Mouse (Mus musculus) embryonic stem cell, embryonic (primary cell): ENCODE results near the gene Usp54.
"Not testable (repeated sequence)": the region's sequence is repeated elsewhere in the genome, so short reads cannot be mapped to it uniquely, and the experiment has no call there.

Source experiments
- CTCF ChIA-PET, 4 experiments: fragments of 300-600 bp in 2 of 4; fragments of 350-600 bp in 2 of 4; sonication (Branson Sonifier 250); formaldehyde crosslinking; loops; one replicate each; lab custom pipeline; 2022; ENCODE audit warnings: inconsistent platforms in 2 of 4; lab: Charles Lee
- POLR2A ChIA-PET, 4 experiments: fragments of 300-600 bp in 2 of 4; fragments of 350-600 bp in 2 of 4; sonication (Branson Sonifier 250); formaldehyde crosslinking; loops; one replicate each; lab custom pipeline; 2022; ENCODE audit warnings: antibody characterized with exemption in 4 of 4, inconsistent platforms in 1 of 4; lab: Charles Lee

Usp54 gene

DNA sequence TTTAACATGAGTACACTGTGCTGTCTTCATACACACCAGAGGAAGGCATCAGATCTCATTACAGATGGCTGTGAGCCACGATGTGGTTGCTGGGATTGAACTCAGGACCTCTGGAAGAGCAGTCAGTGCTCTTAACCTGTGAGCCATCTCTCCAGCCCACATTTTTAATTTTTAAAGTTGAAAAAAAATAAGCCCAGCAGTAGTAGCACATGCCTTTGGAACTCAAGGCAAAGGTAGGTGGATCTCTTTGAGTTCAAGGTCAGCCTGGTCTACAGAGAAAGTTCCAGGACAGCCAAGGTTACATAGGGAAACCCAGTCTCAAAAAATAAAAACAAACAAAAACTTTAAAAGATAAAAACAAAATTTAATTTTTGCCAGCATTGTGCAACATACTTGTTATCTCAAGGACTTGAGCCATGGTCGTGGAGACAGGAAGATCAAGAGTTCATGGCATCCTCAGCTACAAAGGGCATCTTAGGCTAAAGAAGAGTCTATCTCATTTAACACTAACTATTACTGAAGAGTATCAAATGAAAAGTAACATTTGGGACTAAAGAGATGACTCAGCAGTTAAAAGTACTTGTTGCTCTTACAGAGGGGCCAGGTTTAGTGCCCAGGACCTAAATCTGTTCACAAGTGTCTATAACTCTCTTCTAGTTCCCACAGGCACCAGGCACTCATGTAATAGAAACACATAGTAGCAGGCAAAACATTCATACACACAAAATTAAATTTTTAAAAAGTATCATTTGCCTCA is 2.9 kb downstream of the Usp54 start:
- POLR2A ChIA-PET = interaction anchor here in 1 of 4 experiments (1.2 to 4.2 kb wide), 5 partner anchors 11 to 212 kb away, joined by 3 to 44 read pairs (median 15); partner anchors contain the start of genes Myoz1, Ppp3cb and Sec24c
- CTCF ChIA-PET = no interaction called here

DNA sequence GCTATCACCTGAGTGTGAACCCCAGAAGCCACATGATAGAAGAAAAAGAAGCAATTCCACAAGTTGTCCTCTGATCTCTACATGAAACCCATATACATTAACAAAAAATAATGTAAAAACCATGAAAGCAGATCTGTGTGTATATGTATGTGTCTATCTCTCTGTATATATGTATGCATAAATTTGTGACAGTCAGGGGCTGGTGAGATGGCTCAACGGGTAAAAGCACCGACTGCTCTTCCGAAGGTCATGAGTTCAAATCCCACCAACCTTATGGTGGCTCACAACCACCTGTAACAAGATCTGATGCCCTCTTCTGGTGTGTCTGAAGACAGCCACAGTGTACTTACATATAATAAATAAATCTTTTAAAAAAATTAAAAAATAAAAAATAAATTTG is 3.9 kb downstream of the Usp54 start:
- CTCF ChIA-PET = not testable (repeated sequence)
- POLR2A ChIA-PET = interaction anchor here in 1 of 4 experiments (1.7 to 4.2 kb wide), 2 partner anchors 12 to 18 kb away, joined by 7 to 15 read pairs; no protein-coding TSS in a partner anchor

DNA sequence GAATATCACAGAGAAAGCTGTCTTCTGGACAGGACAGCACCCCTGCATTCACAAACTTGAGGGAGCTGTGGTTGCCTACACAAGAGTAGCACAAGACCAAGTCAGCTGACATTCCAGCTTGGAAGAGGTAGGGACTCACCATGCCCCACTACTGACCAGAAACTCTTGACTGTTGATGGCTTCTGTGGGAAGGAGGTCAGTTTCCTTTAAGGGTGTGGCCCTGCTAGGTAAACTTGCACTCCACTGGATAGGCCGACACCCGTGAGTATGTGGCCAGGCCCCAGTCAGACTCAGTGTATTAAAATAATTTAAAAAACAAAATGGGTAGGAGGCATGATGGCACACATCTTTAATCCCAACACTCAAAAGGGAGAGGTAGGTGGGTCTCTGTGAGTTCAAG is 5.3 kb downstream of the Usp54 start:
- CTCF ChIA-PET = interaction anchor here in 2 of 4 experiments (1.1 kb wide), 2 partner anchors 59 kb away, joined by 3 to 5 read pairs; no protein-coding TSS in a partner anchor
- POLR2A ChIA-PET = interaction anchor here in 2 of 4 experiments (0.6 to 2.0 kb wide), 9 partner anchors 9 to 241 kb away, joined by 3 to 10 read pairs (median 4); partner anchors contain the start of genes Anxa7 (in 1 of the 2) and Sec24c (in 1 of the 2)

DNA sequence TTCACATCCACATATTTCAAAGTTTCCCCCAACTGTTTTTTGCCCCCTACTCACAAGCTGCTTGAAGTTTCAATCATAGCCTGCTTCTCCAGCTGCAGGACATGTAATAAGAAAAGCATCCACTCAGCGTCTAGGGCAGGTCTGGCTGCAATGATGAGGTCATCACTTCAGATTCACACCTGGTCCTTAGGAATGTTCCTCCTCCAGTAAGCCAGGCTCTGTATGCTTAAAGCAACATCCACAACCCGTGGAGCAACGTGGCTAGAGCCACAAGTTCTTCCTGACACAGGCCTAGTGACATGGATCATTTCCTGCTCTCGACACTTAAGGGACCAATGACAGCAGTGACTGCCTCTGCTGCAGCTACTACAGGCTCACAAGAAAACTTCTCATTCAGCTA is 9.6 kb downstream of the Usp54 start:
- ChIA-PET POLR2A (interaction anchor here in 3 of 4 experiments (0.6 to 4.3 kb wide), 8 partner anchors 9 to 85 kb away, joined by 3 to 24 read pairs (median 3); partner anchors contain the start of genes Usp54 (in 3 of the 3), Ppp3cb (in 1 of the 3) and Sec24c (in 1 of the 3)), CTCF (interaction anchor here in 1 of 4 experiments (0.6 kb wide), 1 partner anchor 106 kb away, joined by 5 read pairs; no protein-coding TSS in a partner anchor)

DNA sequence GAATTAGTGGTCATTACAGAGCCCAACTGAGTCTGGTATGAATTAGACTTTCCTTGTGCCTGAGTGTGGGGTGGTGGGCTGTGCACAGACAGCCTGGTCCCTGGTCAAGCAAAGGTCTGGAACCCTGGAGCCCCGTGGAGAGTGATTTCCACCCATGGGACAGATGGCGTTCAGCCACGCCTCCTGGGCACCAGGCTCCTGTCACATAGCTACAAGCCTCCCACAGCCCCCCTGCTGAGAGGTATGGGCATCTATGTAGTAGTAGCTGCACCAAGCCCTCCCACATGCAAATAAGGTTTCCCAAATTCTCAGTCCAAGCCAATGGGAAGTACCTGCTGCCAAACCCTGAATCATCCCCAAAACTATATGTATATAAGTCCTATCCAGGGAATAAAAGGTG is 13.9 kb downstream of the Usp54 start:
- CTCF ChIA-PET = no interaction called here
- POLR2A ChIA-PET = interaction anchor here in 2 of 4 experiments (0.8 to 5.6 kb wide), 8 partner anchors 8 to 302 kb away, joined by 3 to 21 read pairs (median 4); partner anchors contain the start of genes Usp54 (in 2 of the 2) and Vcl (in 1 of the 2)

DNA sequence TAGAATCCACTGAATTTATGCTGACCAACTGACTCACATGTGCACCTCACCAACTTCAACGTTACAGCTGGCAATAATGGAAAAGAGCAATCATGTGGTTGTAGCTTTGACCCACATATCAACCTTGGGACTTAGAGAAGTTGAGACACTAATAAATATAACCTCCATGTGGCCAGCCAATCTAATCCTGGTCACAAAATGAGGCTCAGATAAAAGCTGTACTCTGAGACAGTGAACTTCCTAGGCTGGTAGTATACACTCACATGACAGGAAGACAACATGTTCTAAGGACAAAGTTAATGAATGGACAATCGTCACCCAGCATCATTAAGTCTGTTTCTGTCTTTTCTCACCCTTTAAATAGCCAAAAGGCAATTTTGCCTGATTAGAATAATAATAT is 14.4 kb downstream of the Usp54 start:
- ChIA-PET CTCF (no interaction called here), POLR2A (interaction anchor here in 2 of 4 experiments (0.8 to 5.6 kb wide), 7 partner anchors 9 to 303 kb away, joined by 3 to 21 read pairs (median 4); partner anchors contain the start of genes Usp54 (in 2 of the 2) and Vcl (in 1 of the 2))

DNA sequence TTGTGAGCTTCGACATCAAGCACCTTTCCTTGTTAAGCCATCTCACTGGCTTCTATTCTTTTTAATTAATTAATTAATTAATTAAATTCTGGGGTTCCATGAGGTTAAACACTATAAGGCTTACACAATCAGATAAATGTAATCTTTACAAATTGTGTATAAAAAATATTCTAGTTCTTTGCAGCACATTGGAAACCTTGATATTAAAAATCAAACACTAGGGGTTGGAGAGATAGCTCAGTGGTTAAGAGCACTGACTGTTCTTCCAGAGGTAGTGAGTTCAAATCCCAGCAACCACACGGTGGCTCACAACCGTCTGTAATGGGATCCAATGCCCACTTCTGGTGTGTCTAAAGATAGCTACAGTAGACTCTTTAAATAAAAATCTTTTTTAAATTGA is 18.0 kb downstream of the Usp54 start:
- ChIA-PET POLR2A (interaction anchor here in 2 of 4 experiments (0.7 to 5.6 kb wide), 2 partner anchors 17 to 30 kb away, joined by 4 to 21 read pairs; partner anchors contain the start of gene Usp54 (in 1 of the 2)), CTCF (interaction anchor here in 2 of 4 experiments (0.6 to 0.9 kb wide), 2 partner anchors 13 to 46 kb away, joined by 3 to 6 read pairs; no protein-coding TSS in a partner anchor)

DNA sequence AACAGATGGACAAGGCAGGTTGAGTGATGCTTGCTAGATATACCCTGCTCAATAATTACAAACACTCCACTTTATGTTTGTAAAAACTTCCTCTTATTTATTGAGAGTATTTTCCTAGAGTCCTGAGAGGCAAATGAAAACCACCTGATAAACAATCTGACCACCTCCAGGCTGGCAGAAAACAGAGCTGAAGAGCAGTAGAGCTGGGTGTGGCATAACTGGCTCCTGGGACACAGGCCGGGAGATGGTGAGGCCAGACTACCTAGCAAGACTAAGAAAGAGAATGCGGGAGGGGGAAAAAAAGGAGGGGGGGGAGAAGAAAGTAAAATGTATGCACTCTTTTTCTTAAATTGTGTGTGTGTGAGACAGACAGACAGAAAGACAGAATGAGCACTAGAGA is 18.5 kb downstream of the Usp54 start:
- POLR2A ChIA-PET = interaction anchor here in 2 of 4 experiments (0.5 to 5.6 kb wide), 3 partner anchors 17 to 175 kb away, joined by 3 to 21 read pairs (median 3); partner anchors contain the start of gene Usp54 (in 1 of the 2)

DNA sequence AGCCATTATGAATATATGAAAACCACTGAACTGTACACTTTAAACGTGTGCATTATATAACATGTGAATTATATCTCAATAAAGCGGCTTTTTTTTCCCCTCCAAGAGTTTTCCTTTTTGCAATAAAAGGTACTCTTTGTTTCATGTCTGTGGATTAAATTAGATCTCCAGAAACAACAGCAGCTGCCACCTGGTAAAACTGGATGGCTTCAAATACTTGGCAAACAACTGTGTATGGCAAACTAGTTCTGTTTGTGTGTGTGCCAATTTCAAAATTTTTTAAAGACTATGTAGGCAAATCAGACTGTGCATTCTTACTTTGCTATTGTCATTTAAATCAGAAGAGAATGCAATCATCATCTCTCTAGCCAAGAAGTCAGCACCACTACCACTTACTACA is 19.0 kb downstream of the Usp54 start:
- ChIA-PET POLR2A (interaction anchor here in 2 of 4 experiments (0.5 to 5.6 kb wide), 3 partner anchors 18 to 175 kb away, joined by 3 to 21 read pairs (median 3); partner anchors contain the start of gene Usp54 (in 1 of the 2)), CTCF (interaction anchor here in 2 of 4 experiments (0.7 to 0.9 kb wide), 2 partner anchors 31 to 45 kb away, joined by 3 to 5 read pairs; no protein-coding TSS in a partner anchor)

More for the DNA sequence above, 18.5 kb downstream of the Usp54 start:
- CTCF ChIA-PET = interaction anchor here in 2 of 4 experiments (0.7 to 0.9 kb wide), 2 partner anchors 31 to 46 kb away, joined by 3 to 5 read pairs; no protein-coding TSS in a partner anchor

DNA sequence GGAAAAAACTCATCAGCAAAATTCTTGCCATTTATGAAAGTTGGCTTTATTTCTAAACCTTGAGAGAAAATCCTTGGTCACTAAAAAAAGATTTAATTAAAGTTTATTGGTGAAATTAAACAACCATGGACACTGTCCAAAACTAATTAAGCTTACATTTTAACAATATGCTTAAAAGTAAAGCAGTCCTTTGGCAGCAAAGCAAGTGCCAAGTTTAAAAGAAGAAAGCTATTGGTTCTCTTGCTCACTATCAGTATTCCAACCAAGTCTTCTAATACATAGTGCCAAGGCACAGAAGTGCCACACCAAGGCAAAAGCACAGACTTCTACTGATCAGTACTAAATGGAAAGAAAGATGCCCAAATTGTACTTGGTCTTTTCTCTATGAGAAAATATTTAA is 21.7 kb downstream of the Usp54 start:
- CTCF ChIA-PET = interaction anchor here in 1 of 4 experiments (0.6 kb wide), 1 partner anchor 336 kb away, joined by 3 read pairs; no protein-coding TSS in a partner anchor
- POLR2A ChIA-PET = interaction anchor here in 1 of 4 experiments (0.6 to 2.3 kb wide), 7 partner anchors 8 to 41 kb away, joined by 3 to 14 read pairs (median 4); partner anchors contain the start of genes Myoz1 and Usp54

DNA sequence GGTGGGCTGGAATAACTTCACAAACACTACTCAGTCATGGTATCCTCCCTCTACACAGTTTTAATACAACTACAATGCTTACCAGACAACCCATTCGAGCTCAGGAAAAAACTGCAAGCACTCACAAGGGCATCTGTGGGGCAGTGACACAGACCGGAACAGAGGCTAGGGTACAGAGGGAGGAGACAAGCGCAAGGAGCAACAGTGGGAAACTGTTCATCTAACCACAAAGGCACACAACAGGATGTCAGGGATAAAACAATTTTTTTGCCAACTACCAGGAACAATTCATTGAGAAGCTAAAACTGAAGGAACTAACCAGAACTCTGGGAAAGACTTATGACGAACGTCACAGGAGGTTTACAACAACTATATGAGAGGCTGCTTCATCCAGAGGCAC is 22.7 kb downstream of the Usp54 start:
- ChIA-PET POLR2A (interaction anchor here in 1 of 4 experiments (0.9 to 2.3 kb wide), 9 partner anchors 9 to 42 kb away, joined by 3 to 14 read pairs (median 4); partner anchors contain the start of genes Myoz1 and Usp54), CTCF (no interaction called here)

DNA sequence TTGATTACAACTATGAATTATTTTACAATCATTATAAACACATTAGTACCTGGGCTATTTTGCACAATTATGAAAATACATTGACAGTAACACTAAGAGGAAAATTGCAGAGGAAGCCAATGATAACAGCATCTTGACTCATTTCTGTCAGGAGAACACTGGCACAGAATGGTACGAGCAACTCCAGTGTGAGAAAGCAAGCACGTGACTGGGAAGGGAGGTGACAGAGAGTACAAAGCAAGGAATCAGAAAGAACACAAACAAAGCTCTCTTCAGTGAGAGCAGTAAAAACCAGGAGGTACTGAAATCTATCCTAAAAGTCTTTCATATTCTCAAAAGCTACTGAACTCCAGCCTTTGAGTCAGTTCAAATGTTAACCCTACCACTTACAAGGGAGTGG is 24.4 kb downstream of the Usp54 start:
- POLR2A ChIA-PET = interaction anchor here in 2 of 4 experiments (0.7 to 1.7 kb wide), 5 partner anchors 9 to 25 kb away, joined by 3 to 7 read pairs (median 4); partner anchors contain the start of gene Usp54 (in 2 of the 2)
- CTCF ChIA-PET = no interaction called here

DNA sequence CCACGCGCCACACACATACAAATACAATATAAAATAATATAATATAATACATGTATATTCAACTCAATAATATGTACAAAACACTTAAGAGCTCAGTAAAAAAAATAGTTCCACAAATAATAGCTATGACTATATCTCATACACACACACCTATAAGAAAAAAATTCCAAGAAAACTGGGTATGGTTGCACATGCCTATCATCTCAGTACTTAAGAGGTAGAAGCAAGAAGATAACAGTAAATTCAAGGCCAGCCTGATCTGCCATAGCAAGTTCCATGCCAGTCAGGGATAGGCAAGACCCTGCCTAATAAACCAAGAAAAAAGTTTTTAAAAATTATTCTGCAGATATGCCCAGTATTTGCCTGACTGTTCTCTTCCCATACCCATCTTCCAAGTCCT is 25.8 kb downstream of the Usp54 start:
- POLR2A ChIA-PET = interaction anchor here in 1 of 4 experiments (1.0 to 2.2 kb wide), 3 partner anchors 11 to 76 kb away, joined by 3 to 7 read pairs (median 3); no protein-coding TSS in a partner anchor
- CTCF ChIA-PET = interaction anchor here in 1 of 4 experiments (1.0 kb wide), 1 partner anchor 46 kb away, joined by 3 read pairs; no protein-coding TSS in a partner anchor

DNA sequence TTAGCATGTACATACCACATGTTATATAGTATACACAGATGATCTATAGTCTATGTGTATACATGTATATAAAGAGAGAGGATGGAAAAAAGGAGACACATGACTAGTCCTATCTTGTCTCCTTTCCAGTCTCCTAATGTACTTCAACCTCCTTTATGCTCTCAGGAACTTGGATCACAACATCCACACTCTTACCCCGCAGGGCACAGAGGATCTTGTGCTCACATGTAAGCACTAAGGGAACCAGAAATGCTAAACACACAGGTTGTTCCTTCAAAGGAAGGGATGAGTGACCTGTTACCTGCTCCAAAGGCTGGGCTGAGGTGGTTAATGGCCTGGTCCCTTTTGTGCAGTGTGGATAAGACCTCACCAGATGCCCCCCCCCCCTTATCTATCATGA is 28.0 kb downstream of the Usp54 start:
- ChIA-PET CTCF (interaction anchor here in 1 of 4 experiments (0.7 kb wide), 1 partner anchor 64 kb away, joined by 4 read pairs; no protein-coding TSS in a partner anchor), POLR2A (interaction anchor here in 2 of 4 experiments (0.6 to 1.2 kb wide), 4 partner anchors 28 to 701 kb away, joined by 3 to 6 read pairs (median 4); partner anchors contain the start of genes Sec24c (in 1 of the 2) and Usp54 (in 1 of the 2))

DNA sequence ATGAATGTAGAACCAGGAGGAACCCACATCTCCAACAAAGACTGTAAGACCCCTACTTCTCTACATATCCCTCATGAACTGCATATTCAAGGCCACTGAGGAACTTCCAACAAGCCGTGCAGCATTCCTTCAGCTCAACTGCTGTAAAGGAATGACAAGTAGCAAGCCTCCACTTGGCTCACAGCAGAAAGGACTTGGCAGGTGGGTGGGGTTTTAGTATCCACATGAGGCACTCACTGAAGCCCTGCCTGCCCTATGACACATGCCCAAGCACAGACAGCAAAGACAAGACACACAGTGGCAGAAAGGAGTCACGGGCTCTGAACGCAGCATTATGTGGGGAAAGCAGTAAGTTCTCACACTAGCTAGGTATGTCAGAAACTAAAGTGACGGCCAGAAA is 30.7 kb downstream of the Usp54 start:
- POLR2A ChIA-PET = interaction anchor here in 2 of 4 experiments (0.6 to 2.8 kb wide), 7 partner anchors 31 to 131 kb away, joined by 3 to 9 read pairs (median 4); partner anchors contain the start of genes Anxa7 (in 1 of the 2), Sec24c (in 1 of the 2) and Usp54 (in 1 of the 2)
- CTCF ChIA-PET = interaction anchor here in 2 of 4 experiments (0.6 to 0.8 kb wide), 2 partner anchors 13 to 18 kb away, joined by 3 to 6 read pairs; no protein-coding TSS in a partner anchor

DNA sequence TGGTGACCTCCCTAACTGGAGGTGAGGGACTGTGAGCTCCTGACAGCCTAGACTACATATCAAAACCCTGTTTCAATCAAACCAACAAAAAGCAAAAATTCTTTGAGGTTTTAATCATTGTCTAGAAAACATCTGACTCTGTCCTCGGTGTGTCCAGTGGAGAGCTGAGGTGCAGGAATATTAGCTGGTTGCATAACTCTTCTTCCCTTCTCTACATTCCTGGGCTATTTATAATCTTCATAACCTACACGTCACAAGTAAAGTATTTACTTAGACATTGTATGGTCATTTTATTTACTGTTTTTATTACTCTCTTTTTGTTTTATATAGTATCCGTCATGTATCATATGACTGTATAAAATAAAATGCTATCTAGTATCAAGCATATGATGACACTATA is 31.3 kb downstream of the Usp54 start:
- POLR2A ChIA-PET = interaction anchor here in 3 of 4 experiments (0.7 to 2.8 kb wide), 5 partner anchors 31 to 130 kb away, joined by 3 to 9 read pairs (median 4); partner anchors contain the start of genes Anxa7 (in 1 of the 3), Sec24c (in 1 of the 3) and Usp54 (in 1 of the 3)
- CTCF ChIA-PET = interaction anchor here in 1 of 4 experiments (0.8 kb wide), 1 partner anchor 18 kb away, joined by 3 read pairs; no protein-coding TSS in a partner anchor
